Mouse (Mus musculus) ES-Bruce4 (cell line): Measurements from ENCODE around the gene Morf4l1.

ENCODE experiments used
- CTCF ChIP-seq: IDR thresholded peaks from one replicate; pipeline ENCODE4 v1.8.1; 2011; ENCODE audit warnings: low read depth, low read length
- EP300 ChIP-seq: IDR thresholded peaks from 2 replicates; pipeline ENCODE4 v1.6.1; 2011; ENCODE audit warnings: low read depth, low read length; ENCODE audit not compliant: insufficient read depth
- POLR2A ChIP-seq: IDR thresholded peaks from one replicate; pipeline ENCODE4 v1.8.1; 2011; ENCODE audit warnings: low read length; ENCODE audit not compliant: insufficient read depth

GRCm38 (mm10) chr9:90128636-90129201 is 14.1 kb upstream of the Morf4l1 start:
- no peak for TF ChIP-seq CTCF
- TF ChIP-seq EP300 = no peak
- TF ChIP-seq POLR2A = no peak
